Mouse (Mus musculus) intestine, embryonic 16.5 days (tissue): ENCODE measurements at regions not wholly inside any gene's neighbourhood (a gene's known extent, or its start where the extent isn't known, plus 50 kb on each side); places are given as distances from the start of the nearest gene placed in this dataset.
A peak's percentile ranks its signal among the peaks of the same experiment; 100 is the strongest.

Experiments used
- ATAC-seq: fragments of 200-750 bp; cut with Nextera tagmentation; 2 replicates; pipeline ENCODE4 v1.8.0; 2017; ENCODE audit warnings: moderate TSS enrichment, moderate library complexity
- H3K27ac ChIP-seq: fragments of 300-500 bp; sonication (generic); 2 replicates; pipeline ENCODE4 v1.5.1; 2014; ENCODE audit warnings: mild to moderate bottlenecking, low read length
- H3K27me3 ChIP-seq: fragments of 300-500 bp; sonication (generic); replicated peaks from 2 replicates; pipeline ENCODE4 v1.6.1; 2014; ENCODE audit warnings: low read length, control low read depth, mixed read lengths; ENCODE audit not compliant: control insufficient read depth, insufficient read depth
- H3K36me3 ChIP-seq: fragments of 300-500 bp; sonication (generic); 2 replicates; pipeline ENCODE4 v1.6.1; 2014; ENCODE audit warnings: low read length, control low read depth; ENCODE audit not compliant: control insufficient read depth, insufficient read depth
- H3K4me1 ChIP-seq: fragments of 300-500 bp; sonication (generic); 2 replicates; pipeline ENCODE4 v1.6.1; 2014; ENCODE audit warnings: low read length, control low read depth, mixed read lengths; ENCODE audit not compliant: control insufficient read depth, insufficient read depth
- H3K4me2 ChIP-seq: fragments of 300-500 bp; sonication (generic); 2 replicates; pipeline ENCODE4 v1.6.1; 2014; ENCODE audit warnings: low read depth, low read length, control low read depth
- H3K4me3 ChIP-seq: fragments of 300-500 bp; sonication (generic); 2 replicates; pipeline ENCODE4 v1.5.1; 2014; ENCODE audit warnings: mild to moderate bottlenecking, low read length
- H3K9ac ChIP-seq: fragments of 300-500 bp; sonication (generic); 2 replicates; pipeline ENCODE4 v1.6.1; 2014; ENCODE audit warnings: low read depth, low read length
- H3K9me3 ChIP-seq: fragments of 300-500 bp; sonication (generic); 2 replicates; pipeline ENCODE4 v1.6.1; 2016; ENCODE audit warnings: low read length, control low read depth; ENCODE audit not compliant: control insufficient read depth
- WGBS: fragments of 180-500 bp; shearing (Covaris S2); extraction: QIAGEN DNeasy Blood & Tissue Kit; methylation state at CpG from one replicate; pipeline ENCODE4 v1.1.7; 2014; 5-methylcytosine and 5-hydroxymethylcytosine counted together

- Histone ChIP-seq H3K4me3 (no peak overlapping the region), H3K4me1 (no peaks in the 10 kb centered on the region), H3K9ac (no peak overlapping the region), H3K9me3 (no peaks in the 10 kb centered on the region), H3K27me3 (no peaks in the 10 kb centered on the region), H3K4me2 (no peak overlapping the region), H3K36me3 (no peaks in the 10 kb centered on the region), H3K27ac (no peak overlapping the region)
- no peak for ATAC-seq
- 88% methylated on average over 7 of the region's 7 CpGs for WGBS
Measured at GRCm38 (mm10) chr19:18337819-18338555, 293.6 kb downstream of the Ostf1 start.

GRCm38 (mm10) chr19:18336637-18337036, 295.0 kb downstream of the Ostf1 start:
- H3K9ac ChIP-seq = no peak overlapping the region
- no peaks in the 10 kb centered on the region for H3K27me3 ChIP-seq
- H3K36me3 ChIP-seq = no peaks in the 10 kb centered on the region
- H3K9me3 ChIP-seq = no peaks in the 10 kb centered on the region
- 72% methylated on average over 4 of the region's 4 CpGs for WGBS
- H3K4me2 ChIP-seq = no peak overlapping the region
- ATAC-seq = no peak
- no peak overlapping the region for H3K27ac ChIP-seq
- H3K4me3 ChIP-seq = no peak overlapping the region
- no peaks in the 10 kb centered on the region for H3K4me1 ChIP-seq

- Histone ChIP-seq H3K4me3 (no peak overlapping the region), H3K27me3 (no peaks in the 10 kb centered on the region), H3K4me1 (no peaks in the 10 kb centered on the region), H3K9ac (no peak overlapping the region), H3K27ac (no peak overlapping the region), H3K36me3 (no peaks in the 10 kb centered on the region), H3K9me3 (no peaks in the 10 kb centered on the region), H3K4me2 (no peak overlapping the region)
- WGBS = 73% methylated on average over 7 of the region's 7 CpGs
- ATAC-seq = no peak
Measured at GRCm38 (mm10) chr19:18334639-18335038, 297.0 kb downstream of the Ostf1 start.

- H3K27ac ChIP-seq = no peak overlapping the region
- no peaks in the 10 kb centered on the region for H3K36me3 ChIP-seq
- H3K4me1 ChIP-seq = no peaks in the 10 kb centered on the region
- no peak overlapping the region for H3K4me2 ChIP-seq
- H3K9ac ChIP-seq = no peak overlapping the region
- WGBS = 69% methylated on average over 7 of the region's 7 CpGs
- no peaks in the 10 kb centered on the region for H3K9me3 ChIP-seq
- H3K27me3 ChIP-seq = no peaks in the 10 kb centered on the region
- no peak overlapping the region for H3K4me3 ChIP-seq
- no peak for ATAC-seq
Measured at GRCm38 (mm10) chr19:18331811-18332210, 299.8 kb downstream of the Ostf1 start.

- no peaks in the 10 kb centered on the region for H3K9me3 ChIP-seq
- H3K27ac ChIP-seq = no peak overlapping the region
- no peak overlapping the region for H3K4me3 ChIP-seq
- no peak for ATAC-seq
- no peaks in the 10 kb centered on the region for H3K36me3 ChIP-seq
- no peak overlapping the region for H3K4me2 ChIP-seq
- no peaks in the 10 kb centered on the region for H3K27me3 ChIP-seq
- no peaks in the 10 kb centered on the region for H3K4me1 ChIP-seq
- 79% methylated on average over 2 of the region's 2 CpGs for WGBS
- H3K9ac ChIP-seq = no peak overlapping the region
Measured at GRCm38 (mm10) chr19:18329421-18329820, 302.2 kb downstream of the Ostf1 start.

- Histone ChIP-seq H3K4me1 (no peaks in the 10 kb centered on the region), H3K9ac (no peak overlapping the region), H3K4me2 (no peak overlapping the region), H3K9me3 (no peaks in the 10 kb centered on the region), H3K27ac (no peak overlapping the region), H3K4me3 (no peak overlapping the region), H3K36me3 (no peaks in the 10 kb centered on the region), H3K27me3 (no peaks in the 10 kb centered on the region)
- ATAC-seq = no peak
- WGBS = 81% methylated on average over 1 of the region's 1 CpGs
Measured at GRCm38 (mm10) chr19:18318391-18318944, 313.2 kb downstream of the Ostf1 start.

- 78% methylated on average over 1 of the region's 1 CpGs for WGBS
- H3K9ac ChIP-seq = no peak overlapping the region
- no peaks in the 10 kb centered on the region for H3K4me1 ChIP-seq
- H3K36me3 ChIP-seq = no peaks in the 10 kb centered on the region
- ATAC-seq = no peak
- H3K4me3 ChIP-seq = no peak overlapping the region
- no peaks in the 10 kb centered on the region for H3K9me3 ChIP-seq
- no peak overlapping the region for H3K4me2 ChIP-seq
- H3K27ac ChIP-seq = no peak overlapping the region
- H3K27me3 ChIP-seq = no peaks in the 10 kb centered on the region
Measured at GRCm38 (mm10) chr19:18273415-18273814, 358.2 kb downstream of the Ostf1 start.

GRCm38 (mm10) chr19:18255074-18255684, 376.4 kb downstream of the Ostf1 start:
- H3K4me1 ChIP-seq = no peaks in the 10 kb centered on the region
- 53% methylated on average over 14 of the region's 14 CpGs for WGBS
- peak overlapping the region; percentile 36 for H3K4me2 ChIP-seq
- no peaks in the 10 kb centered on the region for H3K9me3 ChIP-seq
- no peak overlapping the region for H3K27ac ChIP-seq
- no peak overlapping the region for H3K4me3 ChIP-seq
- H3K36me3 ChIP-seq = no peaks in the 10 kb centered on the region
- no peaks in the 10 kb centered on the region for H3K27me3 ChIP-seq
- no peak overlapping the region for H3K9ac ChIP-seq
- no peak for ATAC-seq

- WGBS = 77% methylated on average over 4 of the region's 4 CpGs
- Histone ChIP-seq H3K9ac (no peak overlapping the region), H3K36me3 (no peaks in the 10 kb centered on the region), H3K27me3 (no peaks in the 10 kb centered on the region), H3K9me3 (no peaks in the 10 kb centered on the region), H3K4me1 (no peaks in the 10 kb centered on the region), H3K27ac (no peak overlapping the region), H3K4me2 (no peak overlapping the region), H3K4me3 (no peak overlapping the region)
- no peak for ATAC-seq
Measured at GRCm38 (mm10) chr19:18253333-18253732, 378.3 kb downstream of the Ostf1 start.
